Mouse (Mus musculus) layer of hippocampus, adult 18-20 months (tissue): Measurements from ENCODE around the gene Tmem40. TPM values are rescaled to one million over a fixed set of nuclear protein-coding genes. Genes with fewer than 3 reads are reported as not detected.

Experiments
- DNase-seq, 2 experiments: peaks; one replicate each; pipeline ENCODE4 v3.0.0; 2022; ENCODE audit warnings: low spot score in 2 of 2
- total RNA-seq, 2 experiments: library from RNA; stranded (reverse); gene quantifications; 2 replicates each; pipeline ENCODE4 v1.2.3; 2021

The Tmem40 gene
- total RNA-seq, 2 experiments from 2014 or later: 0.52 TPM; not detected in 1

- no peak for DNase-seq
Observed at GRCm38 (mm10) chr6:115770059-115770670, 8.0 kb upstream of the Tmem40 start.

GRCm38 (mm10) chr6:115768207-115768606 lies 6.0 kb upstream of the Tmem40 start:
- DNase-seq: no peak

- DNase-seq: no peak
Observed at GRCm38 (mm10) chr6:115767357-115767756, 5.1 kb upstream of the Tmem40 start.

GRCm38 (mm10) chr6:115764179-115764578 lies 2.0 kb upstream of the Tmem40 start:
- peak in 1 of 2 experiments; percentile 11 for DNase-seq

- no peak for DNase-seq
Observed at GRCm38 (mm10) chr6:115760982-115761381, 1.2 kb downstream of the Tmem40 start.

GRCm38 (mm10) chr6:115760137-115760536 lies 2.1 kb downstream of the Tmem40 start:
- DNase-seq: no peak

- DNase-seq: no peak
Observed at GRCm38 (mm10) chr6:115759461-115759860, 2.7 kb downstream of the Tmem40 start.

GRCm38 (mm10) chr6:115758981-115759435 lies 3.2 kb downstream of the Tmem40 start:
- no peak for DNase-seq

GRCm38 (mm10) chr6:115755536-115755935 lies 6.7 kb downstream of the Tmem40 start:
- DNase-seq: no peak

GRCm38 (mm10) chr6:115746326-115746725 lies 15.9 kb downstream of the Tmem40 start:
- DNase-seq: no peak

- no peak for DNase-seq
Observed at GRCm38 (mm10) chr6:115743569-115743968, 18.6 kb downstream of the Tmem40 start.

- DNase-seq: no peak
Observed at GRCm38 (mm10) chr6:115739056-115739455, 23.2 kb downstream of the Tmem40 start.

- peak in 1 of 2 experiments; percentile 41 for DNase-seq
Observed at GRCm38 (mm10) chr6:115734909-115735308, 27.3 kb downstream of the Tmem40 start.

GRCm38 (mm10) chr6:115732341-115732928 lies 29.8 kb downstream of the Tmem40 start:
- no peak for DNase-seq

GRCm38 (mm10) chr6:115730560-115731342 lies 31.5 kb downstream of the Tmem40 start:
- no peak for DNase-seq

GRCm38 (mm10) chr6:115727570-115727969 lies 34.6 kb downstream of the Tmem40 start:
- DNase-seq: no peak

GRCm38 (mm10) chr6:115727108-115727507 lies 35.1 kb downstream of the Tmem40 start:
- DNase-seq: peak in 1 of 2 experiments; percentile 44

- no peak for DNase-seq
Observed at GRCm38 (mm10) chr6:115722246-115722645, 40.0 kb downstream of the Tmem40 start.

- peak in 1 of 2 experiments; percentile 6 for DNase-seq
Observed at GRCm38 (mm10) chr6:115717715-115718558, 44.3 kb downstream of the Tmem40 start.

GRCm38 (mm10) chr6:115717101-115717652 lies 45.0 kb downstream of the Tmem40 start:
- DNase-seq: no peak

GRCm38 (mm10) chr6:115711261-115711660 lies 50.9 kb downstream of the Tmem40 start:
- DNase-seq: no peak
